Mouse (Mus musculus) retina, postnatal 7 days (tissue): ENCODE data around the gene B3gat3.
"Not testable (repeated sequence)": the region's sequence is repeated elsewhere in the genome, so short reads cannot be mapped to it uniquely, and the experiment has no call there.

Experiments used
- DNase-seq: peaks from one replicate; pipeline ENCODE4 v3.0.0-alpha.2; 2012; ENCODE audit warnings: low read depth, low spot score

B3gat3 gene

GRCm38 (mm10) chr19:8942276-8942964 lies 22.2 kb downstream of the B3gat3 start:
- no peak for DNase-seq

- DNase-seq, result no peak
Measured at GRCm38 (mm10) chr19:8943047-8943446, 22.9 kb downstream of the B3gat3 start.

GRCm38 (mm10) chr19:8944062-8944461 lies 23.9 kb downstream of the B3gat3 start:
- no peak for DNase-seq

GRCm38 (mm10) chr19:8944750-8945149 lies 24.6 kb downstream of the B3gat3 start:
- no peak for DNase-seq

GRCm38 (mm10) chr19:8945251-8945650 lies 25.1 kb downstream of the B3gat3 start:
- DNase-seq, result no peak

- no peak for DNase-seq
Measured at GRCm38 (mm10) chr19:8946929-8947328, 26.8 kb downstream of the B3gat3 start.

GRCm38 (mm10) chr19:8950190-8950589 lies 30.0 kb downstream of the B3gat3 start:
- DNase-seq, result no peak

- DNase-seq, result no peak
Measured at GRCm38 (mm10) chr19:8952241-8952640, 32.1 kb downstream of the B3gat3 start.

- peak; percentile 87 for DNase-seq
Measured at GRCm38 (mm10) chr19:8953135-8954039, 33.2 kb downstream of the B3gat3 start, which contains the start of gene Tut1. Gene Tut1 (plus strand): TSS chr19:8953847.

GRCm38 (mm10) chr19:8954171-8954570 lies 34.0 kb downstream of the B3gat3 start:
- DNase-seq, result no peak

GRCm38 (mm10) chr19:8962256-8962655 lies 42.1 kb downstream of the B3gat3 start:
- no peak for DNase-seq

- no peak for DNase-seq
Measured at GRCm38 (mm10) chr19:8965075-8965474, 44.9 kb downstream of the B3gat3 start.

GRCm38 (mm10) chr19:8965771-8966170 lies 45.6 kb downstream of the B3gat3 start:
- DNase-seq, result no peak

- DNase-seq, result no peak
Measured at GRCm38 (mm10) chr19:8966198-8966589, 46.0 kb downstream of the B3gat3 start.

GRCm38 (mm10) chr19:8966590-8967372 lies 46.6 kb downstream of the B3gat3 start, which contains the start of gene Eef1g:
Gene Eef1g (plus strand): TSS chr19:8967041.
- peak; percentile 96 for DNase-seq

- DNase-seq, result no peak
Measured at GRCm38 (mm10) chr19:8967373-8967743, 47.2 kb downstream of the B3gat3 start.

- DNase-seq, result no peak
Measured at GRCm38 (mm10) chr19:8967893-8968292, 47.7 kb downstream of the B3gat3 start.

GRCm38 (mm10) chr19:8972491-8972890 lies 52.3 kb downstream of the B3gat3 start:
- DNase-seq, result not testable (repeated sequence)

- DNase-seq, result no peak
Measured at GRCm38 (mm10) chr19:8974638-8975037, 54.5 kb downstream of the B3gat3 start.

- no peak for DNase-seq
Measured at GRCm38 (mm10) chr19:8975491-8975890, 55.3 kb downstream of the B3gat3 start.

- no peak for DNase-seq
Measured at GRCm38 (mm10) chr19:8976535-8976934, 56.4 kb downstream of the B3gat3 start.
